Mouse (Mus musculus) gastrocnemius, postnatal 4 days (tissue): Measurements from ENCODE around the gene Cldnd1. TPM values are rescaled to one million over a fixed set of nuclear protein-coding genes. Genes with fewer than 3 reads are reported as not detected.

Source experiments
- microRNA-seq: library from miRNA; unstranded; fragments of <30 nt; microRNA quantifications from one replicate; pipeline ENCODE4 v1.2.0, GENCODE M21; 2021
- total RNA-seq, 2 experiments: library from RNA; stranded (reverse); gene quantifications; 2 replicates each; pipeline ENCODE4 v1.2.3; 2021

The Cldnd1 gene
- total RNA-seq, 2 experiments from 2014 or later, result 57.2 to 61.9 TPM

Small RNAs within 50 kb of the gene (microRNA-seq; reads per million reads assigned to microRNA genes)
- not detected for gene Gm27564

Other genes with a start within 250 kb of the Cldnd1 start
- gene St3gal6, start 203.7 kb upstream of the Cldnd1 start, total RNA-seq, result 10 to 100 TPM; 33.4 to 42.6 TPM
- not detected for gene Gm813, start 110.9 kb upstream of the Cldnd1 start, total RNA-seq
- not detected for gene E330017A01Rik, start 89.2 kb upstream of the Cldnd1 start, total RNA-seq
- 10 to 100 TPM; 10.5 to 13.0 TPM for gene Cpox, start 57.6 kb upstream of the Cldnd1 start, total RNA-seq
- not detected for gene Gpr15, start 8.8 kb upstream of the Cldnd1 start, total RNA-seq
- not detected for gene Olfr172, start 35.3 kb downstream of the Cldnd1 start, total RNA-seq
- not detected for gene Olfr173, start 72.4 kb downstream of the Cldnd1 start, total RNA-seq
- not detected for gene Olfr175-ps1, start 98.9 kb downstream of the Cldnd1 start, total RNA-seq
- not detected for gene Olfr177, start 146.9 kb downstream of the Cldnd1 start, total RNA-seq
- not detected for gene Olfr178, start 164.2 kb downstream of the Cldnd1 start, total RNA-seq
- gene Olfr181, start 200.8 kb downstream of the Cldnd1 start, total RNA-seq, result not detected
- gene Olfr180, start 201.5 kb downstream of the Cldnd1 start, total RNA-seq, result not detected